Mouse (Mus musculus): ENCODE measurements around the gene Zc3h18. TPM values are rescaled to one million over a fixed set of nuclear protein-coding genes. Genes with fewer than 3 reads are reported as not detected.

Gene Zc3h18
- polyA plus RNA-seq, 1 experiment from 2014 or later, result 41.3 TPM

DNA sequence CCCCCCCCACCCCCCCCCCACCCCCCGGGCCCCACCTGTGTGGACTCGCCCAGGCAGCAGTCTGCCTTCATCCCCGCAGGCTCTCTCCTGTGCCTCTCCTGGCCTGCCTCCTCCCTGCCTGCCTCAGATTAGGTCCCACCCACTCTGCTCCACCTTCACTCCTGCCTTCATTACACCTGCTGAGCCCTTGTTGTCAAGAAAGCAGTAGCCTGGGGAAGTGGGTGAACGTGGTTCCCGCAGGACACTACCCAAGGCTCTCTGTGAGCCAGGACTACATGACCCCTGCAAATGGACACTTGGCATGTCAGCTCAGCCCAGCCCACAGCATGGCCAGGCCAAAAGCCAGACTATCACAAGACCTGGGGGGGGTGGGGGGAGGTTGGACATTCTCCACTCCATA, 32.2 kb upstream of the Zc3h18 start:
- Histone ChIP-seq H3K9me3 (ENCODE audit: control insufficient read depth, low read length) (no peaks in the 10 kb centered on the region), H3K27me3 (ENCODE audit: control insufficient read depth, insufficient read depth, low read depth, low read length) (peaks cover 7% of the 10 kb centered on the region; the same call in 1 of the 2 replicates), H3K27ac (ENCODE audit: low read length) (no peak overlapping the region), H3K4me2 (ENCODE audit: low read depth, low read length) (peak overlapping the region; percentile 49), H3K9ac (ENCODE audit: low read length) (no peak overlapping the region), H3K4me3 (ENCODE audit: low read length) (no peak overlapping the region), H3K4me1 (replicated peaks; ENCODE audit: control insufficient read depth, insufficient read depth, low read length) (peaks cover 19% of the 10 kb centered on the region), H3K36me3 (ENCODE audit: control insufficient read depth, insufficient read depth, low read length) (no peaks in the 10 kb centered on the region)
- peak; percentile 76 for ATAC-seq (ENCODE audit: low read depth)
- 2% methylated on average over 2 of the region's 5 CpGs for WGBS

- H3K27me3 ChIP-seq (ENCODE audit: control insufficient read depth, insufficient read depth, low read depth, low read length), result peaks cover 7% of the 10 kb centered on the region; the same call in 1 of the 2 replicates
- H3K4me3 ChIP-seq (ENCODE audit: low read length), result no peak overlapping the region
- H3K9me3 ChIP-seq (ENCODE audit: control insufficient read depth, low read length), result no peaks in the 10 kb centered on the region
- H3K27ac ChIP-seq (ENCODE audit: low read length), result no peak overlapping the region
- no peak for ATAC-seq (ENCODE audit: low read depth)
- H3K36me3 ChIP-seq (ENCODE audit: control insufficient read depth, insufficient read depth, low read length), result no peaks in the 10 kb centered on the region
- H3K4me2 ChIP-seq (ENCODE audit: low read depth, low read length), result no peak overlapping the region
- 53% methylated on average over 12 of the region's 12 CpGs for WGBS
- H3K9ac ChIP-seq (ENCODE audit: low read length), result no peak overlapping the region
- peaks cover 19% of the 10 kb centered on the region for H3K4me1 ChIP-seq (replicated peaks; ENCODE audit: control insufficient read depth, insufficient read depth, low read length)
Measured at GRCm38 (mm10) chr8:122345181-122346095, 31.0 kb upstream of the Zc3h18 start.

GRCm38 (mm10) chr8:122347811-122348552, 28.4 kb upstream of the Zc3h18 start:
- H3K9ac ChIP-seq (ENCODE audit: low read length), result no peak overlapping the region
- peaks cover 15% of the 10 kb centered on the region for H3K4me1 ChIP-seq (replicated peaks; ENCODE audit: control insufficient read depth, insufficient read depth, low read length)
- H3K4me3 ChIP-seq (ENCODE audit: low read length), result no peak overlapping the region
- no peak overlapping the region for H3K4me2 ChIP-seq (ENCODE audit: low read depth, low read length)
- H3K27me3 ChIP-seq (ENCODE audit: control insufficient read depth, insufficient read depth, low read depth, low read length), result peaks cover 5% of the 10 kb centered on the region; the same call in 1 of the 2 replicates
- WGBS, result 53% methylated on average over 5 of the region's 5 CpGs
- no peaks in the 10 kb centered on the region for H3K36me3 ChIP-seq (ENCODE audit: control insufficient read depth, insufficient read depth, low read length)
- ATAC-seq (ENCODE audit: low read depth), result no peak
- H3K27ac ChIP-seq (ENCODE audit: low read length), result no peak overlapping the region
- no peaks in the 10 kb centered on the region for H3K9me3 ChIP-seq (ENCODE audit: control insufficient read depth, low read length)

DNA sequence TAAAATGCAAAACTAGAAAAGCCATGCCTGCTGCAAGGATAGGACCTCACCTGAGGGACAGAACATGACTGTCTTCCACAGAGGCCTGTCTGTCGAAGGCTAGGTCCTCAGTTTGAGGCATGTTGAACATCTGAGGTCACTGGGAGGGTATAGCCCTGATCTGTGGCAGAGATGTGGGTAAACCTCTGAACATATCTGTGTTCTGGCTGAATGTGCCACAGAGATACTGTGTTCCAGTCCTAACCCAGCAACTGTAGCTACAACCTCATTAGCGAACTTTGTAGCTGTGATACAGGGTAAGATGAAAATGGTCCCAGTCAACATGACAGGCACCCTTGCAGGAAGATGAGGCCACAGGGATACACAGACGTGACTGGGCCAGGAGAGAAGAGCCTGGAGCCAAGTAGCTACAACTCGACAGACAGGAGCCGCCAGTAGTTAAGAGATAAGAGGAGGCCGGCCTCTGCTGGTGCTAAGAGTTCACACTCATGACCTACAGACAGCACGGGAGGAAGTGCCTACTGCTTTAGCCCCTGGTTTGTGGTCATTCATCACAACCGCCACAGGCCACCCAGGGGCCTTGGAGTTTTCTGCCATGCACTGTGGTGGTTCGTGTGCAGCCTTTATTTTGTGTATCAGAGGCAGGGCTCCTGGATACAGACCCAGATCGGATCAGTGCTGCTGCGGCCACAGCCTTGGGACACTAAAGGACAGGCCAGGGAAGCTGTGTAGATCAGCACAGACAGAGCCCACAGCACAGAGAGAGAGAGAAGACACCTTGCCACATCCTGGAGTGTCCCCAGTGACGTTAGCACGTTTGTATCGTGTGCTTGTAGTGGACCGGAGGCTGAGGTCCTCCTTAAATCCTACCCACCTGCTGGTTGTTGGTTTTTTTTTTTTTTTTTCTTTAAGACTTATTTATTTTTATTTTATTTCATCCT, 26.8 kb upstream of the Zc3h18 start:
- 30% methylated on average over 15 of the region's 15 CpGs for WGBS
- ATAC-seq (ENCODE audit: low read depth), result no peak
- H3K9me3 ChIP-seq (ENCODE audit: control insufficient read depth, low read length), result no peaks in the 10 kb centered on the region
- peaks cover 2% of the 10 kb centered on the region for H3K4me1 ChIP-seq (replicated peaks; ENCODE audit: control insufficient read depth, insufficient read depth, low read length)
- H3K4me2 ChIP-seq (ENCODE audit: low read depth, low read length), result no peak overlapping the region
- no peaks in the 10 kb centered on the region for H3K36me3 ChIP-seq (ENCODE audit: control insufficient read depth, insufficient read depth, low read length)
- peaks cover under 1% of the 10 kb centered on the region; the same call in 1 of the 2 replicates for H3K27me3 ChIP-seq (ENCODE audit: control insufficient read depth, insufficient read depth, low read depth, low read length)
- no peak overlapping the region for H3K27ac ChIP-seq (ENCODE audit: low read length)
- H3K4me3 ChIP-seq (ENCODE audit: low read length), result no peak overlapping the region
- no peak overlapping the region for H3K9ac ChIP-seq (ENCODE audit: low read length)

DNA sequence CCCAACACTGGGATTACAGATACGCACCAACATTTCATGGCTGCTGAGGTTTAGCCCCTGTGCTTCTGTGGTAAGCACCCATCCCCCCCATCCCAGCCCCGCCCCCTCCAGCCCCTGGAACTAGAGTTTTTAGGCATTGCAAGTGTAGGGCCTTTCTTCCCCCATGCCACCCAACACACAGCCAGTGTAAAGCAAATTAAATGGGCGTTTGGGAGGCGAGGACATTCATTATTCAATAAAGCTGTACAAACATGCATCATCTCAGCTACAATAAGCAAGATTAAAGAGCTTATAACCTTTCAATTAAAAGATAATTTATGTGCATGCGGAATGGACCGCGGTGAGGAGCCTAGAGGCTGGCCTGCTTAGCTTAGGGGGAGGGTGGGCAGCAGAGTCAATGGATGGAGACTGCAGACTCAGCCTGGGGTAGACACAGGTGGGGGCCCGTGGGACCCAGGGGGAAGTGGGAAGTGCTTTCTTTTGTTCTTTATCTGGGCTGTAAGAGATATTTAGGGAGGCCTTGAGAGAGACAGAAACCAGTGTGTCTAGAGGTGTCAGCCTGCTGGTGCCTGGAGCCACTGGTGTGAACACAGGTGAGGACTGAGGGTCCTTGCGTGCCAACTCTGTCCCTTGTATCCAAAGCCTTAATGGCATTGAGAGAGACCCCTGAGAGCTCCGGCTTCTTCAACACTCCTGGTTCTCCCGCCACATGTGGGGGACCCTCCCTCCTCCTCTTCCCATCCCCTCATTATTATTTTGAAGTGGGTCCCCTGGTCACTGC, 25.9 kb upstream of the Zc3h18 start:
- 34% methylated on average over 11 of the region's 11 CpGs for WGBS
- H3K4me3 ChIP-seq (ENCODE audit: low read length), result no peak overlapping the region
- no peak overlapping the region for H3K4me2 ChIP-seq (ENCODE audit: low read depth, low read length)
- ATAC-seq (ENCODE audit: low read depth), result no peak
- no peaks in the 10 kb centered on the region; the same call in 1 of the 2 replicates for H3K27me3 ChIP-seq (ENCODE audit: control insufficient read depth, insufficient read depth, low read depth, low read length)
- peaks cover 3% of the 10 kb centered on the region; the same call in 1 of the 2 replicates for H3K4me1 ChIP-seq (replicated peaks; ENCODE audit: control insufficient read depth, insufficient read depth, low read length)
- H3K27ac ChIP-seq (ENCODE audit: low read length), result no peak overlapping the region
- no peaks in the 10 kb centered on the region for H3K36me3 ChIP-seq (ENCODE audit: control insufficient read depth, insufficient read depth, low read length)
- H3K9me3 ChIP-seq (ENCODE audit: control insufficient read depth, low read length), result no peaks in the 10 kb centered on the region
- no peak overlapping the region for H3K9ac ChIP-seq (ENCODE audit: low read length)

GRCm38 (mm10) chr8:122354157-122354556, 22.3 kb upstream of the Zc3h18 start:
- no peaks in the 10 kb centered on the region for H3K36me3 ChIP-seq (ENCODE audit: control insufficient read depth, insufficient read depth, low read length)
- WGBS, result 73% methylated on average over 8 of the region's 8 CpGs
- no peak overlapping the region for H3K4me3 ChIP-seq (ENCODE audit: low read length)
- H3K27ac ChIP-seq (ENCODE audit: low read length), result no peak overlapping the region
- no peaks in the 10 kb centered on the region for H3K9me3 ChIP-seq (ENCODE audit: control insufficient read depth, low read length)
- H3K4me1 ChIP-seq (replicated peaks; ENCODE audit: control insufficient read depth, insufficient read depth, low read length), result peaks cover 9% of the 10 kb centered on the region; the same call in 1 of the 2 replicates
- no peaks in the 10 kb centered on the region; the same call in 1 of the 2 replicates for H3K27me3 ChIP-seq (ENCODE audit: control insufficient read depth, insufficient read depth, low read depth, low read length)
- 0 out of 2 replicates have a peak, but pooled peaks have one; percentile 7 for ATAC-seq (ENCODE audit: low read depth)
- no peak overlapping the region for H3K4me2 ChIP-seq (ENCODE audit: low read depth, low read length)
- no peak overlapping the region for H3K9ac ChIP-seq (ENCODE audit: low read length)

DNA sequence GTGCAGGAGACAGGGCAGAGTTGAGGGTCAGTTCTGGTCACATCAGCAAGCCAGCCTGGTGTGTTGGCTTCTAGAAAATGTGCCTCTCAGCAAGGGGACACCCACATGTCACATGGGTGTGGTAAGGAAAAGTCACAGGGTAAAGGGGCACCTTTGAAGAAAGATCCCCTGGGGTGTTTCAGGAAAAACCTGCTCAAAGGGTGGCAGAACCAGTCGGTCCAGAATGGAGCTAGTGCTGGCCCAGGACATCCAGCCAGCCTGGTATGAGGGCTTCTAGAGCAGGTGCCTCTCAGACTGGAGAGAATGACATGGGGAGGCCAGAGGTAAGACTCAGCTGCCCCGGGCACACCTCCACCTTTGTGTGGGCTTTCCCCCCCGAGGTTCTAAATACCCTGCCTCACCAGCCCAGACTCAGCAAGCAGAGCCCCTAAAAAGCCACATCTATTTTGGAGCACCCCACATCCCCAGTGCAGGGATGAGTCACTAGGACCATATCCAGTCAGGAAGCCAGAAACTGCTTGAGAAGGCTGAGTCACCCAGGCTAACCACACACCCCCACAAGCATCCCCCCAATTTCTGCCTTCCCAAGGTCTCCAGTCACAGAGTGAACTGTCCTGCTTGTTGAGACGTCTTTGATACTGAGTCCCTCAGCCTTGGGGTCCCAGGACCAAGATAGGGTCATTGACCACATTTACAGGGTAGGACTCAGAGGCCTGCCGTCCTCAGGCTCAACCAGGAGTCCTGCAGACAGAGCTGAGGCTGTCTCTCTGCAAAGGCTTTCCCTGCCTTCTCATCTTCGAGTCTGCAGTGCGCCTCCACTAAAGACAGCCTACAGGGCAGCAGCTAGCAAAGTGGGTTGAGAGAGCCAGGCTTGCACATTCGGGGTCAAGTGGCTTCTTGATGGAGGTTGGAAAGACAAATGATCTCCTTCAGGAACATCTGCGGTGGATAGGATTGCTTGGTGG, 20.5 kb upstream of the Zc3h18 start:
- Histone ChIP-seq H3K4me2 (ENCODE audit: low read depth, low read length) (no peak overlapping the region), H3K27ac (ENCODE audit: low read length) (no peak overlapping the region), H3K4me1 (replicated peaks; ENCODE audit: control insufficient read depth, insufficient read depth, low read length) (peaks cover 9% of the 10 kb centered on the region; the same call in 1 of the 2 replicates), H3K36me3 (ENCODE audit: control insufficient read depth, insufficient read depth, low read length) (no peaks in the 10 kb centered on the region), H3K4me3 (ENCODE audit: low read length) (no peak overlapping the region), H3K9ac (ENCODE audit: low read length) (no peak overlapping the region), H3K27me3 (ENCODE audit: control insufficient read depth, insufficient read depth, low read depth, low read length) (no peaks in the 10 kb centered on the region; the same call in 1 of the 2 replicates), H3K9me3 (ENCODE audit: control insufficient read depth, low read length) (no peaks in the 10 kb centered on the region)
- peak; percentile 55 for ATAC-seq (ENCODE audit: low read depth)
- WGBS, result 42% methylated on average over 9 of the region's 9 CpGs
